Mouse (Mus musculus): Measurements from ENCODE around the gene Faim2. TPM values are rescaled to one million over a fixed set of nuclear protein-coding genes. Genes with fewer than 3 reads are reported as not detected.

Gene Faim2
- total and polyA plus RNA-seq, 2 experiments, result under 0.01 TPM; not detected in 1

- 73% methylated on average over 11 of the region's 11 CpGs for WGBS
- Histone ChIP-seq H3K27ac (replicated peaks; ENCODE audit: insufficient read depth, low read depth, low read length) (no peak overlapping the region), H3K36me3 (ENCODE audit: control insufficient read depth, insufficient read depth, low read length) (no peaks in the 10 kb centered on the region), H3K79me2 (ENCODE audit: control insufficient read depth, insufficient read depth, low read length) (no peaks in the 10 kb centered on the region), H3K9ac (ENCODE audit: low read depth, low read length) (no peak overlapping the region), H3K4me3 (ENCODE audit: insufficient read depth, low read depth, low read length) (no peak overlapping the region), H3K27me3 (ENCODE audit: control insufficient read depth, insufficient read depth, low read length) (no peaks in the 10 kb centered on the region), H3K4me1 (ENCODE audit: control insufficient read depth, insufficient read depth, low read length) (no peaks in the 10 kb centered on the region)
- DNase-seq (ENCODE audit: extremely low read depth, low read depth, low spot score), result no peak
- no peak for TF ChIP-seq CTCF (IDR thresholded peaks at IDR 0.05; ENCODE audit: low read depth, low read length)
- TF ChIP-seq POLR2A (IDR thresholded peaks at IDR 0.05; ENCODE audit: extremely low read depth, insufficient read depth, low read length), result no peak
These were observed 9.2 kb upstream of the Faim2 start for GRCm38 (mm10) chr15:99536889-99537862.

GRCm38 (mm10) chr15:99532023-99532422 is 4.1 kb upstream of the Faim2 start:
- Histone ChIP-seq H3K4me3 (ENCODE audit: insufficient read depth, low read depth, low read length) (no peak overlapping the region), H3K79me2 (ENCODE audit: control insufficient read depth, insufficient read depth, low read length) (no peaks in the 10 kb centered on the region), H3K4me1 (ENCODE audit: control insufficient read depth, insufficient read depth, low read length) (no peaks in the 10 kb centered on the region), H3K36me3 (ENCODE audit: control insufficient read depth, insufficient read depth, low read length) (no peaks in the 10 kb centered on the region), H3K9ac (ENCODE audit: low read depth, low read length) (no peak overlapping the region), H3K27ac (replicated peaks; ENCODE audit: insufficient read depth, low read depth, low read length) (no peak overlapping the region), H3K27me3 (ENCODE audit: control insufficient read depth, insufficient read depth, low read length) (no peaks in the 10 kb centered on the region)
- no peak for DNase-seq (ENCODE audit: extremely low read depth, low read depth, low spot score)
- WGBS, result 56% methylated on average over 3 of the region's 3 CpGs
- TF ChIP-seq CTCF (IDR thresholded peaks at IDR 0.05; ENCODE audit: low read depth, low read length) (no peak), POLR2A (IDR thresholded peaks at IDR 0.05; ENCODE audit: extremely low read depth, insufficient read depth, low read length) (no peak)

- Histone ChIP-seq H3K9ac (ENCODE audit: low read depth, low read length) (no peak overlapping the region), H3K36me3 (ENCODE audit: control insufficient read depth, insufficient read depth, low read length) (no peaks in the 10 kb centered on the region), H3K27ac (replicated peaks; ENCODE audit: insufficient read depth, low read depth, low read length) (no peak overlapping the region), H3K4me3 (ENCODE audit: insufficient read depth, low read depth, low read length) (no peak overlapping the region), H3K4me1 (ENCODE audit: control insufficient read depth, insufficient read depth, low read length) (no peaks in the 10 kb centered on the region), H3K27me3 (ENCODE audit: control insufficient read depth, insufficient read depth, low read length) (no peaks in the 10 kb centered on the region), H3K79me2 (ENCODE audit: control insufficient read depth, insufficient read depth, low read length) (no peaks in the 10 kb centered on the region)
- no peak for DNase-seq (ENCODE audit: extremely low read depth, low read depth, low spot score)
- TF ChIP-seq CTCF (IDR thresholded peaks at IDR 0.05; ENCODE audit: low read depth, low read length) (no peak), POLR2A (IDR thresholded peaks at IDR 0.05; ENCODE audit: extremely low read depth, insufficient read depth, low read length) (no peak)
- WGBS, result 45% methylated on average over 6 of the region's 6 CpGs
These were observed 3.2 kb upstream of the Faim2 start for GRCm38 (mm10) chr15:99531146-99531545.

GRCm38 (mm10) chr15:99526681-99527080 is 1.3 kb downstream of the Faim2 start:
- Histone ChIP-seq H3K79me2 (ENCODE audit: control insufficient read depth, insufficient read depth, low read length) (no peaks in the 10 kb centered on the region), H3K4me3 (ENCODE audit: insufficient read depth, low read depth, low read length) (no peak overlapping the region), H3K9ac (ENCODE audit: low read depth, low read length) (no peak overlapping the region), H3K36me3 (ENCODE audit: control insufficient read depth, insufficient read depth, low read length) (no peaks in the 10 kb centered on the region), H3K4me1 (ENCODE audit: control insufficient read depth, insufficient read depth, low read length) (no peaks in the 10 kb centered on the region), H3K27ac (replicated peaks; ENCODE audit: insufficient read depth, low read depth, low read length) (no peak overlapping the region), H3K27me3 (ENCODE audit: control insufficient read depth, insufficient read depth, low read length) (no peaks in the 10 kb centered on the region)
- TF ChIP-seq CTCF (IDR thresholded peaks at IDR 0.05; ENCODE audit: low read depth, low read length) (no peak), POLR2A (IDR thresholded peaks at IDR 0.05; ENCODE audit: extremely low read depth, insufficient read depth, low read length) (no peak)
- DNase-seq (ENCODE audit: extremely low read depth, low read depth, low spot score), result no peak
- 46% methylated on average over 2 of the region's 2 CpGs for WGBS

GRCm38 (mm10) chr15:99520306-99520705 is 7.7 kb downstream of the Faim2 start:
- Histone ChIP-seq H3K4me3 (ENCODE audit: insufficient read depth, low read depth, low read length) (no peak overlapping the region), H3K27ac (replicated peaks; ENCODE audit: insufficient read depth, low read depth, low read length) (no peak overlapping the region), H3K4me1 (ENCODE audit: control insufficient read depth, insufficient read depth, low read length) (no peaks in the 10 kb centered on the region), H3K27me3 (ENCODE audit: control insufficient read depth, insufficient read depth, low read length) (no peaks in the 10 kb centered on the region), H3K79me2 (ENCODE audit: control insufficient read depth, insufficient read depth, low read length) (no peaks in the 10 kb centered on the region), H3K36me3 (ENCODE audit: control insufficient read depth, insufficient read depth, low read length) (no peaks in the 10 kb centered on the region), H3K9ac (ENCODE audit: low read depth, low read length) (no peak overlapping the region)
- no peak for TF ChIP-seq POLR2A (IDR thresholded peaks at IDR 0.05; ENCODE audit: extremely low read depth, insufficient read depth, low read length)
- no peak for DNase-seq (ENCODE audit: extremely low read depth, low read depth, low spot score)
- 66% methylated on average over 7 of the region's 7 CpGs for WGBS

GRCm38 (mm10) chr15:99519626-99520025 is 8.3 kb downstream of the Faim2 start:
- Histone ChIP-seq H3K9ac (ENCODE audit: low read depth, low read length) (no peak overlapping the region), H3K27me3 (ENCODE audit: control insufficient read depth, insufficient read depth, low read length) (no peaks in the 10 kb centered on the region), H3K27ac (replicated peaks; ENCODE audit: insufficient read depth, low read depth, low read length) (no peak overlapping the region), H3K4me1 (ENCODE audit: control insufficient read depth, insufficient read depth, low read length) (no peaks in the 10 kb centered on the region), H3K79me2 (ENCODE audit: control insufficient read depth, insufficient read depth, low read length) (no peaks in the 10 kb centered on the region), H3K4me3 (ENCODE audit: insufficient read depth, low read depth, low read length) (no peak overlapping the region), H3K36me3 (ENCODE audit: control insufficient read depth, insufficient read depth, low read length) (no peaks in the 10 kb centered on the region)
- no peak for DNase-seq (ENCODE audit: extremely low read depth, low read depth, low spot score)
- no peak for TF ChIP-seq POLR2A (IDR thresholded peaks at IDR 0.05; ENCODE audit: extremely low read depth, insufficient read depth, low read length)
- no peak for TF ChIP-seq CTCF (IDR thresholded peaks at IDR 0.05; ENCODE audit: low read depth, low read length)
- WGBS, result 92% methylated on average over 9 of the region's 9 CpGs
